Mouse (Mus musculus) left cerebral cortex, adult 2 months (tissue): ENCODE measurements at regions not wholly inside any gene's neighbourhood (a gene's known extent, or its start where the extent isn't known, plus 50 kb on each side); places are given as distances from the start of the nearest gene placed in this dataset.

Experiments
- DNase-seq, 2 experiments: peaks; one replicate each; pipeline ENCODE4 v3.0.0; 2021 to 2022; ENCODE audit warnings: low spot score in 2 of 2, mixed read lengths in 1 of 2; ENCODE audit errors: extremely low spot score in 1 of 2
- H3K27ac ChIP-seq: fragments of 200-600 bp; 2 replicates; pipeline ENCODE4 v1.8.1; 2022
- H3K4me3 ChIP-seq: fragments of 200-600 bp; 2 replicates; pipeline ENCODE4 v1.8.1; 2022
- CTCF ChIP-seq: fragments of 200-600 bp; IDR thresholded peaks from 2 replicates; pipeline ENCODE4 v1.8.1; 2022; ENCODE audit warnings: antibody characterized with exemption, mild to moderate bottlenecking, moderate library complexity
- intact Hi-C: fragments of 180-260 bp; cut with DNase I; formaldehyde crosslinking; loops from one replicate; pipeline ENCODE4 v1.15.1; 2025

- TF ChIP-seq CTCF, result no peak
- H3K27ac ChIP-seq, result no peak overlapping the region
- no peak overlapping the region for H3K4me3 ChIP-seq
- intact Hi-C loops, result no loop called here
- no peak for DNase-seq
Measured at GRCm38 (mm10) chr9:23911851-23912250, 185.9 kb upstream of the Npsr1 start.

GRCm38 (mm10) chr9:23917345-23917744 is 180.5 kb upstream of the Npsr1 start:
- no peak for DNase-seq
- no peak for TF ChIP-seq CTCF

GRCm38 (mm10) chr9:23919191-23919904 is 178.4 kb upstream of the Npsr1 start:
- peak overlapping the region; percentile 1; the same call in 1 of the 2 replicates for H3K27ac ChIP-seq
- no peak for DNase-seq

More at GRCm38 (mm10) chr9:23917345-23917744, 180.5 kb upstream of the Npsr1 start:
- H3K4me3 ChIP-seq, result no peak overlapping the region
- intact Hi-C loops, result no loop called here
- 0 out of 2 replicates have a peak overlapping the region, but pooled peaks have one; percentile 36 for H3K27ac ChIP-seq

GRCm38 (mm10) chr9:23932185-23932584 is 165.6 kb upstream of the Npsr1 start:
- DNase-seq, result no peak
- no peak overlapping the region for H3K4me3 ChIP-seq
- H3K27ac ChIP-seq, result no peak overlapping the region
- intact Hi-C loops, result no loop called here
- no peak for TF ChIP-seq CTCF

More at GRCm38 (mm10) chr9:23919191-23919904, 178.4 kb upstream of the Npsr1 start:
- no peak overlapping the region for H3K4me3 ChIP-seq
- TF ChIP-seq CTCF, result no peak
- intact Hi-C loops, result no loop called here

GRCm38 (mm10) chr9:23934282-23934681 is 163.5 kb upstream of the Npsr1 start:
- no peak overlapping the region for H3K27ac ChIP-seq
- no peak overlapping the region for H3K4me3 ChIP-seq
- TF ChIP-seq CTCF, result no peak
- no peak for DNase-seq
- intact Hi-C loops, result no loop called here

- H3K4me3 ChIP-seq, result no peak overlapping the region
- intact Hi-C loops, result loop anchor here (5.0 to 10.0 kb wide), 5 partner anchors 192 to 562 kb away; no protein-coding TSS in a partner anchor
- TF ChIP-seq CTCF, result no peak
- no peak for DNase-seq
- H3K27ac ChIP-seq, result peak overlapping the region; percentile 82
Measured at GRCm38 (mm10) chr9:23952543-23952942, 145.3 kb upstream of the Npsr1 start.

- no peak overlapping the region for H3K27ac ChIP-seq
- TF ChIP-seq CTCF, result no peak
- H3K4me3 ChIP-seq, result no peak overlapping the region
- DNase-seq, result no peak
- intact Hi-C loops, result loop anchor here (10.0 kb wide), 2 partner anchors 188 to 558 kb away; no protein-coding TSS in a partner anchor
Measured at GRCm38 (mm10) chr9:23956593-23956992, 141.2 kb upstream of the Npsr1 start.

GRCm38 (mm10) chr9:23969736-23970135 is 128.1 kb upstream of the Npsr1 start:
- DNase-seq, result no peak
- intact Hi-C loops, result no loop called here
- TF ChIP-seq CTCF, result no peak
- Histone ChIP-seq H3K27ac (no peak overlapping the region), H3K4me3 (no peak overlapping the region)

- no peak for TF ChIP-seq CTCF
- H3K27ac ChIP-seq, result no peak overlapping the region
- H3K4me3 ChIP-seq, result no peak overlapping the region
- intact Hi-C loops, result no loop called here
- DNase-seq, result no peak
Measured at GRCm38 (mm10) chr9:23973206-23973605, 124.6 kb upstream of the Npsr1 start.

- DNase-seq, result peak in 1 of 2 experiments; percentile 18
- no peak overlapping the region for H3K4me3 ChIP-seq
- no peak overlapping the region for H3K27ac ChIP-seq
- intact Hi-C loops, result no loop called here
- no peak for TF ChIP-seq CTCF
Measured at GRCm38 (mm10) chr9:23977574-23977973, 120.2 kb upstream of the Npsr1 start.

- no peak for DNase-seq
- no peak overlapping the region for H3K4me3 ChIP-seq
- intact Hi-C loops, result no loop called here
- no peak overlapping the region for H3K27ac ChIP-seq
- TF ChIP-seq CTCF, result no peak
Measured at GRCm38 (mm10) chr9:24006353-24006752, 91.4 kb upstream of the Npsr1 start.

- no peak overlapping the region for H3K27ac ChIP-seq
- TF ChIP-seq CTCF, result no peak
- DNase-seq, result no peak
- intact Hi-C loops, result no loop called here
- H3K4me3 ChIP-seq, result no peak overlapping the region
Measured at GRCm38 (mm10) chr9:24038274-24038673, 59.5 kb upstream of the Npsr1 start.
